Mouse (Mus musculus) spleen, postnatal 36 days (tissue): ENCODE results near the gene Myo1h.

ENCODE experiments used
- DNase-seq, 2 experiments: peaks; one replicate each; pipeline ENCODE4 v3.0.0; 2022; ENCODE audit warnings: low spot score in 2 of 2, mixed read lengths in 1 of 2

The Myo1h gene

GRCm38 (mm10) chr5:114296693-114297631 is 8.0 kb downstream of the Myo1h start:
- no peak for DNase-seq

GRCm38 (mm10) chr5:114298212-114298894 is 9.4 kb downstream of the Myo1h start:
- no peak for DNase-seq

- no peak for DNase-seq
Observed at GRCm38 (mm10) chr5:114299156-114299855, 10.3 kb downstream of the Myo1h start.

- no peak for DNase-seq
Observed at GRCm38 (mm10) chr5:114299883-114300610, 11.1 kb downstream of the Myo1h start.

- DNase-seq = no peak
Observed at GRCm38 (mm10) chr5:114303166-114303565, 14.2 kb downstream of the Myo1h start.

GRCm38 (mm10) chr5:114306496-114306895 is 17.5 kb downstream of the Myo1h start:
- DNase-seq = no peak

- DNase-seq = no peak
Observed at GRCm38 (mm10) chr5:114308765-114309679, 20.1 kb downstream of the Myo1h start.

GRCm38 (mm10) chr5:114309680-114310036 is 20.7 kb downstream of the Myo1h start:
- DNase-seq = no peak

GRCm38 (mm10) chr5:114323105-114323790 is 34.3 kb downstream of the Myo1h start:
- peak; percentile 84 to 87 for DNase-seq

- DNase-seq = peak; percentile 38 to 42
Observed at GRCm38 (mm10) chr5:114323791-114324507, 35.0 kb downstream of the Myo1h start.

GRCm38 (mm10) chr5:114342996-114343395 is 54.0 kb downstream of the Myo1h start:
- DNase-seq = no peak

GRCm38 (mm10) chr5:114343612-114344011 is 54.6 kb downstream of the Myo1h start:
- DNase-seq = no peak

GRCm38 (mm10) chr5:114345538-114345937 is 56.6 kb downstream of the Myo1h start:
- no peak for DNase-seq

- DNase-seq = no peak
Observed at GRCm38 (mm10) chr5:114347005-114347404, 58.0 kb downstream of the Myo1h start.

- DNase-seq = no peak
Observed at GRCm38 (mm10) chr5:114351490-114351889, 62.5 kb downstream of the Myo1h start.

- peak; percentile 62 to 64 for DNase-seq
Observed at GRCm38 (mm10) chr5:114356250-114356935, 67.4 kb downstream of the Myo1h start.

- DNase-seq = no peak
Observed at GRCm38 (mm10) chr5:114356936-114357751, 68.2 kb downstream of the Myo1h start.

- DNase-seq = no peak
Observed at GRCm38 (mm10) chr5:114358833-114359232, 69.9 kb downstream of the Myo1h start.
